Mouse (Mus musculus): ENCODE data around the gene Patl2.
"Not testable (repeated sequence)": the region's sequence is repeated elsewhere in the genome, so short reads cannot be mapped to it uniquely, and the experiment has no call there.

Patl2 gene

DNA sequence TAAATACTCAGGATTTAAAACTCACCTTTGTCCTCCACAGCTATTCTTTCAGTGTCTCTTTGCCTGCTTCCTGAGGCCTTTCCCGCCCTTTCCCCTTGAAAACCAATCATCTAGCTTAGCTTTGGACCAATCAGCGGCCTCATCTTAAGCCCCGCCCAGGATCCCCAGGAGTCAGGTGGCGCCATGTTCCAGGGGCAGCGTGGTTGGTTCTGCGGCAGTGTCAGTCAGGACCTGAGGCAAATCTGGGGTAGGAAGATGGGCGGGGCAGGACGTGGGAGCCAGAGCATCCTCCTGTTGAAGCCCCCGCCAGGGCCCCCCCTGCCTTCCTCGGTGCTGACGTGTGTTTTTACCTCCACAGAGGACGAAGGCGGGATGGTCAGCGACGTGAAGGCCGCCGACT is at the start of gene Patl2, which contains the start of gene Terb2:
Patl2 (minus strand) TSS at position 84 of the 400 bp plus-strand sequence.
Terb2 (plus strand) TSS at position 167 of the 400 bp plus-strand sequence.
- no peak for DNase-seq

DNA sequence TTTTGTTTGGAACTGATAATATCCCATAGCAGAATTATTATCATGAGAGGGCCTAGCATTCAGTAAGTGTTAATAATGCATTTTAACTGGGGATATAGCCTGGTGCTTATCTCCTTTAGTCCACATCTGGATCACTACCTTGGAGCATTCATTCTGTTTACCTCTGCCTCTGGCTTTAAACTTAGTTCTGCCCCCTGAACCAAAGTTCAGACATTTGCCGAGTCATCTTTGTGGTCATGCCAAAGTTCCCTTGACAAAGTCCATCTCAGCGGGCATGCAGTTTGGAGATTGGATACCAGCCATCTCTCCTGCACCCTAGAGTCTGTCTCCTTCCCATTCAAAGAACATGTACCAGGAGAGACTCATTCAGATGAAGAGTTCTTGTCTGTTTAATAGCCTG is 49.4 kb upstream of the Patl2 start:
- DNase-seq = no peak

DNA sequence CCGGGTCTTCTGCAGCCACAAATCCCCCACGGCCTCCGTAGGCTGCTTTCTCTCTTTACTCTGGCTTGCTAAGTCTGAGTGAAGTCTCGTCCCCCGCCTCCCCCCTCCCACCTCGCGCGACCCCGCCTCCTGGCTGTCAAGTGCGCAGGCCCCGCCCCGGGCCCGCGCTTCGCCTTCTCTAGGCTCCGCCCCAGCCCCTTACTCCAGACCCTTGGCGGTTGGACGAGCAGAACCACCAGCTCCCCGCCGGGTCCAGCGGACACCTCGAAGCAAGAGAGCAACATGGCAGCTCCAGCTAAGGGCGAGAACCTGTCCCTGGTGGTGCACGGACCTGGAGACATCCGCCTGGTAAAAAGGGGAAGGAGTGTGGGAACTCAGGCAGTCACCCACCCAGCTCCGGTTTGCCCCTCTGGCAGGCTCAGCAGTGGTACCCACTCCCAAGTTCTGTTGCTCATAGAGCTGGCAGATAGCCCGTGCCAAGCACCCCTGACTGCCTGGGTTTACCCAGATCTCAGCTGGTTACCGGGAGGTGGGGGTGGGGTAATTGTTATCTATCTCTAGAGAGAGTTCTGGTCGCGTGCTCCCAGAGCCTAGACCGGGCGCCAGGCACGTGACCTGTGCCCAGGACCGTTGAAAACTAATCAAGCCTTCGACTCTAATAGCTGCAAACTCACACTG is 48.8 kb upstream of the Patl2 start, which contains the start of gene Sord:
Sord (plus strand) TSS at position 139 of the 678 bp plus-strand sequence.
- peak; percentile 47 to 69 for DNase-seq

DNA sequence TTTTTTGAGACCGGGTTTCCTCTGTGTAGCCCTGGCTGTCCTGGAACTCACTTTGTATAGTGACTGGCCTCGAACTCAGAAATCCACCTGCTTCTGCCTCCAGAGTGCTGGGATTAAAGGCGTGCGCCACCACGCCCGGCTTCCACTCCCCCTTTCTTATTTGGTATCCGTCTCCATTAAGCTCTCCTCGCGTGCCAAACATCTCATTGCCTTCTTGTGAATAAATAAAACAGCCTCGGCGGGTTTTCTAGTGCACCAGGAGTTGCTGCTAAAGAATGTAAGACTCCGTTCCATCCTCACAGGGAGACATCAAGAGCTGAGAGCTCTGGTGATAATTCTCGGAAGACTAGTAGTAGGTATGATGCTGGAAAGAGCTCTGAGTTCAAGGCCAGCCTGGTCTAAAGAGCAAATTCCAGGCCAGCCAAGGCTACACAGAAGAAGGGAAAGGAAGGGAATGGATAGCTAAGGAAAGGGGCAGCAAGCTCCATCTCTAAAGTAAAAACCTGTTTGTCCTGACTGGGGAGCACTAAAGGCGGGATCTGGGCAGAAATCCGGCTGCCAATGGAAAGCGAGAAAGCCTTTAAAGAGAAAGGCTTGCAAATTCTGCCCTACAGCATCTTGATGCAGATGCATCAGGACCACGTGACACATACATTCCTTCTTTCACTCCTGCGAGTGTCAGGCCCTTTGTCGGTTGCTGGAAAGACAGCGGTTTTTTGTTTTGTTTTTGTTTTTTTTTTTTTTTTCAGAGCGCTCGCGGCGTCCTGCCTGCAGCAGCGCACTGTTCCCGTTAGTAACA is 48.0 kb upstream of the Patl2 start:
- no peak for DNase-seq

DNA sequence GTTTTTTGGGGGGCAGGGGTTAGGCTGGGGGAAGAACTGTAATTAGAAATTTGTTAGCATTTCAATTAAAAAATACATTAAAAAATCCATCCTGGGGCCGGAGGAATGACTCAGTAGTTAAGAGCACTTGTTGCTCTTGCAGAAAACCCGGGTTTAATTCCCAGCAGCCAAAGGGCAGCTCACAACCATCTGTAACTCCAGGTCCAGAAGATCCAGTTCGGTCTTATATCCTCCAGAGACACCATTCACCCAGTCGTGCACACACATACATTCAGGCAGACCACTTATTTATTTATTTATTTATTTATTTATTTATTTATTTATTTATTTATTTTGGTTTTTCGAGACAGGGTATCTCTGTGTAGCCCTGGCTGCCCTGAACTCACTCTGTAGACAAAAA is 47.4 kb upstream of the Patl2 start:
- no peak for DNase-seq

DNA sequence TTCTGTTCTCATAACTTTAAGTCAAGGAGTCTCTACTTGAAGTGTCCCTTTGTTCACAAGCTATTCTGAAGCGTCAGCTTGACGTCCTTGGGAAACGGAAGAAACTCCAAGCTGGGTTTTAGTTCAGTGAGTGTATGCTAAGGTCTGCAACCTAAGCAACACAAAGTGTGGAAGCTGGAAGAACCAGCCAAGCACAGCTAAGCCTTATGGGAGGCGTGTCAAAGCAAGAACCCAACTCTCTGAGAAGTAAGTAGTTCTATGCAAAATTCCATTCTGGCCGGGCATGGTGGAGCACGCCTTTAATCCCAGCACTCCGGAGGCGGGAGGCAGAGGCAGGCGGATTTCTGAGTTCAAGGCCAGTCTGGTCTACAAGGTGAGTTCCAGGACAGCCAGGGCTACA is 45.6 kb upstream of the Patl2 start:
- DNase-seq = no peak

DNA sequence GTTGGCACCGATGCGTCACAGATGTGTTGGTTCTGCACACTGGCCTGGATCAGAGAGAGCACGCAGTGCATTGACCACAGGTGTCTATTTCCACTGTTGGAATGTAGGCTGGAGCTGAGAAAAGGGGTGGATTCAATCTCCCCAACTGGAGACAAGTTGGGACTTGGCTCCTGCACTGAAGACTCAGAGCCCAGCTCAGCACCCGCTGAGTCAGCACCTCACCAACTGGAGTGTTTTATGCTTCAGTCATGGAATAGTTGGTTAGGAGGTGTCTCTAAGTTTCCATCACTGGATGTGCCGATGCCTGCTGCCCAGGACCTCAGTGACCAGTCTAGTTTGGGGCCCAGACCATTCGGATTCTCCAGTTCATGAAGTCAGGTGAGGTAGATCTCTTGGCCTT is 44.4 kb upstream of the Patl2 start:
- DNase-seq = no peak

DNA sequence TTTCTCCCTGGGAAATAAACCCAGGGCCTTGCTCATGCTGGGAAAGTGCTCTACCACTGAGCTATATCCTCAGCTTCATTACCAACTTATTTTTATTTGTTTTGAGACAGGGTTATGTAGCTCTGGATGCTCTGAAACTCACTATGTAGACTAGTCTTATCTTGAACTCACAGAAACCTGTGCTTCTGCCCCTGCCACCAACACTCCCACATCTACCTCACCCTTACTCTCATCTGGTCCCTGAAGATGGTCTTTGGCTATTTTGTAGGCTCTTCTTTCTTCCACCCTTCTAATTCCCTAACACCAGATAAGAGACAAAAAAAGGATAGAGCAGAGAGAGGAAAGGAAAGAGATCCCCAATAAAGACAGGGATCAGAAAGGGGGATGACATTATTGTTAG is 37.7 kb upstream of the Patl2 start:
- DNase-seq = no peak

DNA sequence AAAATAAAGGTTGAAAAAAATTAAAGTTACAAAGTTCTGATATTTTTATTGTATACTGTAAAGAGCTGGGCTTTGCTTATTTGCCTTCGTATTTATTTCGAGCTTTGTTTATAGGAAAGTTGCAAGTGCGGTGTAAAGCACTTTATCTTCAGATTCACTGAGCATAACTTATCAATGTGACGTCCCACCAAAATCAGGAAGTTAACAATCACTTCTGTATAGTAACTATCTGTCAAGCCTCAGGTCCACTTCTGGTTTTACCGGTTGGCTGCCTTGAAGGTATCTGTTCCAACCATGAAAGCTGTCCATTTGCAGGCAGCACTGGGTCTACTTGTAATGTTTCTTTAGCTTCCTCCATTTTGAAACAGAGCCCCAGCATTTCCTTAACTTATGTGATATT is 36.3 kb upstream of the Patl2 start:
- no peak for DNase-seq

DNA sequence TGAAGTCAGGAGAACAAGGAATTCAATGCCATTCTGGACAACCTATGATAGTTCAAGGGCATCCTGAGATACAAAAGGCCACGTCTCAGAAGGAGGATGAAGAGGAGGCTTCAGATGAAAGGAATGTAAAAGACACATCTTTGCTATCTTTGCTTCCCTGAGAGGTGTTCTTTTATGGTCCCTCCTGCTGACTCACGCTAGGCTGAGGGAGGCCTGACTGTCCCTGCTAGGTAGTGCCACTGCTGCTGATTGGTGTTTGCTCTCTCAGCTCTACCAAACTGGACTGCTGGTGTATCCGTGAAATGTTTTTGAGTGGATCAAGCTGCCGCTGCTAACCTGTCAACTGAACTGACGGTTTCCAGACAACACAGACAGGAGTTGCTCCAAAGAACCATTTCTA is 35.8 kb upstream of the Patl2 start:
- DNase-seq = no peak

DNA sequence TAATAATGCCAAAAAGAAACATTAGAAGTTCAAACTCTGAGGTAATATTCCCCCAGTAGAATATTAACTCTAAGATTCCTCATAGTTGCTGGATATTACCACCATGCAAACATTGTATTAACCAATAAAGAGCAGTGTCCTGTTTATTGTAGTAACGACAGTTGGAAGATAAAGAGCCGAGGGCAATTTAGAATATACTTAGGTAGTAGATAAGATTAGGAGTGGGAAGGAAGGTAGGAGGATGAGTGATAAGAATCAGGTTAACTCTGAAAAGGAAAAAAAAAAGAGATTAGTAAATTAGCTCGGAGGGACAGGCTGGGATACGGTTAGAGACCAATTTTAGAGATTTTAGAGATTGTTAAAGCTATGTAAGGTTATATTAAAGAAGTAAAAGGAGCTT is 35.4 kb upstream of the Patl2 start:
- DNase-seq = no peak

DNA sequence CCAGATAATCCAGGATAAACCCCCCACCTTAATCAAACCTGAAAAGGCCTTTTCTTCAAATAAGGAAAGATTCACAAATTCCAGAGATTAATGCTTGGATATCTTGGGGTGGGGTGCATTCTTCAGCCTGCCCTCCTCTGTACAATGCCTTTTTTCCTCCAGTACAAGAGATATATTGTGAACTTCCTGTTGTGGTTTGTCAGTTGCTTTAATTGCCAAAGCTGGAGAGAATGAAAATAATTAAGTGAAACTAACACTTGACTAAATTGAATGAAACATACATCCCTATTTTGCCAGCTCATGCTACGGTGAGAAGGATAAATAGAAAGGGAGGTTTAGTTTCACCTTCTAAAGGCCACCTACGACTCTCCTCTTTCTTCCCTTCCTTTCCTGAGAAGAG is 32.2 kb upstream of the Patl2 start:
- DNase-seq = no peak

DNA sequence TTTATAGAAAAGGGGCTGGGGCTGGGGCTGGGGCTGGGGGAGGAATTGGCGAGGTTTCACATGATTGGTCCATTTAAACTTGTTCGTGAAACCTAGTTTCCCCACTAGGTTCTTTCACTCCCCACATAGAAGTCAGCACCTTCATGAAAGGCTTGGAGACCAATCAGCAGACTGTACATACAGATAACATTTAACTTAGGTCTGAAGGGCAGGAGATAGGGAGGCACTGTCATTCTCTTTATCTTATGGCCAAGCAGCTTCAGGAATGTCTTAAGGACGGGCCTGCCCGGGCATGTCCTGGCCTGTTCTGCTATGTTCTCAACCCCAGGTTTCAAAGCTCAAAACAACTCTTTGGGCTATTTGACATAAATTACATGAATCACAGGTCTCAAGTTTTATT is 31.1 kb upstream of the Patl2 start:
- not testable (repeated sequence) for DNase-seq

DNA sequence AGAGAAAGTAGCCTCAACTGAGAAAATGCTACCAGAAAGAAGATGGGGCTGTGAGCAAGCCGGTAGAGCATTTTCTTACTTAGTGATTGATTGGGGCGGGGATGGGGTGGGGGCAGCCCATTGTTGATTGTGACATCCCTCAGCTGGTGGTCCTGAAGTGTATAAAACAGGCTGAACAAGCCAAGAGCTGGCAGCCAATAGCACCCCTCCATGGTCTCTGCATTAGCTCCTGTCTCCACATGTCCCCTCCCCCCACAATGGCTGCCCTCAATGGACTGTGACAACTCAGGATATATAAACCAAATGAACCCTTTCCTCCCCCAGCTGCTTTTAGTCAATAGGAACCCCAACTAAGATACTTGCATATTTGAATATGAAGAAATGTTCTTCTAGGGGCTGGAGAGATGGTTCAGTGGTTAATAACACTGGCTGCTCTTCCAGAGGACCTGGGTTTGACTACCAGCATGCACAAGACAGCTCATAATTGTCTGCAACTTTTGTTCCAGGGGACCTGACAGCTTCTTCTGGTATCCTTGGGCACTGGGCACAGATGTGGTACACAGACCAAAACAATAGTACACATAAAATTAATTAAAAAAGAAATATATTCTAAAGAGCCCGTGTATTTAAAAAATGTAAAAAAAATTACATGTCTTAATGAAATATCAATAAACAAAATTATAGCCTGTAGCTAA is 24.7 kb upstream of the Patl2 start:
- no peak for DNase-seq

DNA sequence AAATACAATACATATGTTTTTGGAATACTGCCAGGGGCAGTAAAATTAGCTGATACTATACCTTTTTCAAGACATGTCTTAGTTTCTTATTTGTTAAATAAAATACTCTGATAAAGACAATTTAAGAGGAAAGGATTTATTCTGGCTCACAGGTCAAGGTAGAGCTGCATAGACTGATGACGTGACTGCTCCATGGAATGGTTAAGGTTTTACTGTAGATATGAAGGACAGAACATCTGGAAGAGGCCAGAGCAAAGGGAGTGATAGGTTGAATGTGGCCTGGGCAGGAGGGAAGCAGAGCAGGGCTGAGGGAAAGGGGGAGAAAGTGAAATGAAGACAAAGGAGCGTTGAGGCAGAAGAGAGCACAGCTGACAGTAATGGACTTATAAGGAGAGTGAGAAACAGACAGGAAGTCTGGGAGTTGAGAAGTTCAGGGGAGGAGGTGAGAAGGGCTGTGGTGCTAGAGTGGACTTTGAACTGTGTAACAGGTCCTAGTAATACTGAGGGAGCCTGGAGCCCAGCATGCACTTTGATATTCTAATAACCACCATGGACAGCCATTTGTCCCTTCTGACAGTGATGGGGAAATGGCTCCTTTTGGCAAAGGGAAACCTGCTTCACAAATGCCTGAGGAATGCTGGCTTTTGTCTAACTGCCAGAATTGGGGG is 20.6 kb upstream of the Patl2 start:
- DNase-seq = no peak

DNA sequence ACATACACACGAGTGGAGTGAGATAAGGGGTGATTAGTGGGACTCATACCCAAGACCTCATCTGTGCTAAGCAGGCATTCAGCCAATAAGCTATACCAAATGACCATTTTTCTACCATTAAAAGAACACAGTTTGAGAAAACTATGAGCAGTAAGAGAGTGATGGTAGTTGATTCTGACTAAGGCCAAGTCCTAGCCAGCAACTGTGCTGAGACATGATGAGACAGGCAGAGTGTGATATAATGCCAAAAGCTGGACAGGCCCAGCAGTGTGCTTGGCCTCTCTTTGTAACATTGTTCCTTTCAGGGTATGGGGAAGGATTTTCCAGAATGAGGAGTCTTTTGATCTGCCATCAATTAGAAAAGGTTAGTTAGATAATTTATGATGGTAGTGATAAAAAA is 15.5 kb upstream of the Patl2 start:
- no peak for DNase-seq

DNA sequence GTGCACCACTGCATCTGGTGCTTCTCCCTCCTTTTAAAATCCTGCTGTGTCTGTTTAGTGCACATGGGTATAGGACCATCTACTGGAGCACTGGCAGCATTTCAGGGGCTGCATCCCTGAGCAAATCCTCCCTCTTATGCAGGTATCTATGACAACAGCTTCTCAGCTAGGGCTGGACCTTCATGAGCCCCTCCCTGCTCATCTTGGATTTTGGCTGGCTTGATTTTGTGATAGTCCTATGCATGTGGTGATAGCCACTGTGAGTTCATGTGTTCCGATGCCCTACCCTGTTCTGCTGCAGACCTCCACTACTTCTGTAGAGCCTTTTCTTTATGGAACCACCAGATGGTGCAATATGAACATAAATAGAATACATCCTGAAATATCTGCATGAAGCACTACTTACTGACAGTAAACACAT is 8.5 kb upstream of the Patl2 start:
- no peak for DNase-seq

DNA sequence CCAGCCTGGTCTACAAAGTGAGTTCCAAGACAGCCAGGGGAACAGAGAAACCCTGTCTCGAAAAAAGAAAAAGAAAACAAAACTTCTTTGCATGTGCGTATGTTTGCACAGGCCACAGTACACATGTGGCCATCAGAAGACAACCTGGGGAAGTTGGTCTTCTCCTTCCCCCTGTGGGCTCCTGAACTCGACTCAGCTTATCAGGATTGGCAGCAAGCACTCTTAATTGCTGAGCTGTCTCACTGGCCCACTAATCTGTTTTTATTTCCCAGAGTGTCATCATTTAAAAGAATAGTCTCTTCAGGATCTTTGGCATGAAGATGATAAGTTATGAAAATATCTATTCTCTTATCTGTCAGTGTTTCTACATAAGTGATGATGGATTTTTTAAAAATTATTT is 5.9 kb upstream of the Patl2 start:
- DNase-seq = no peak

DNA sequence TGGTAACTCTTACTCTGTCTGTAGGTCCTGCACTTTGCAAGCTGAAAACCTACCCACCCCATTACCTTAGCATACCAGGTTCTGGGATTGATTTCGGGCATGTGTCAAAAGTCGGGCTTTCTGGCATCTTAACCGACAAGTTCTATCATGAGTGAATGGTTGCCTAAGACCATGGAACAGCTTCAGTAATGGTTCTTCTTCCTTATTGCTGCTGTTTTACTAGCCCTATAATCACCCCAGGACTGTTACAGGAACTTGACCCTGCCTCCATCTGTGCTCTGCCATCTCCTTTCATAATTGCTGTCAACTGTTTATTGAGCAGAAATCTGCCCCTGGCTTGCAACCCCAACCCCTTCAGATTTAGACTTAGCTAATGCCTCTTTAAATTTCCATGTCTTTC is 762 bp upstream of the Patl2 start:
- no peak for DNase-seq

DNA sequence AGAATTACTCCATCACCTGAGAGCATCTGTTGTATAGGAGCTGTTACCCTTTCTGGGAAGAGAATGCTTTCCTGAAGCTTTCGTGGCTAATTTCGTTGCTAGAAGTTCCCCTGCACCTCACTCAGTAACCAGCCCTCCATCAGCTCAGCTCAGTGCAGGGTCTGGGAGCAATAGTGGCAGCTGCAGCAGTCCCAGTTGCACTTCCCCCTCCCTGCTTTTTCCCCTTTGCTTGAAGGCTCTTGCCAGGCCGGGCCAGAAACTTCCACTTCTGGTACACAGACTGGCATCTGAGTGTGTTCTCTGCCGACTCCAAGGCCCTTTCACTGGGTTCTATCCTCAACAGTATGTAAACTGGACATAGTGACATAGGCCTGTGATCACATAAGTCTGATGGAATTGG is 903 bp downstream of the Patl2 start:
- no peak for DNase-seq

DNA sequence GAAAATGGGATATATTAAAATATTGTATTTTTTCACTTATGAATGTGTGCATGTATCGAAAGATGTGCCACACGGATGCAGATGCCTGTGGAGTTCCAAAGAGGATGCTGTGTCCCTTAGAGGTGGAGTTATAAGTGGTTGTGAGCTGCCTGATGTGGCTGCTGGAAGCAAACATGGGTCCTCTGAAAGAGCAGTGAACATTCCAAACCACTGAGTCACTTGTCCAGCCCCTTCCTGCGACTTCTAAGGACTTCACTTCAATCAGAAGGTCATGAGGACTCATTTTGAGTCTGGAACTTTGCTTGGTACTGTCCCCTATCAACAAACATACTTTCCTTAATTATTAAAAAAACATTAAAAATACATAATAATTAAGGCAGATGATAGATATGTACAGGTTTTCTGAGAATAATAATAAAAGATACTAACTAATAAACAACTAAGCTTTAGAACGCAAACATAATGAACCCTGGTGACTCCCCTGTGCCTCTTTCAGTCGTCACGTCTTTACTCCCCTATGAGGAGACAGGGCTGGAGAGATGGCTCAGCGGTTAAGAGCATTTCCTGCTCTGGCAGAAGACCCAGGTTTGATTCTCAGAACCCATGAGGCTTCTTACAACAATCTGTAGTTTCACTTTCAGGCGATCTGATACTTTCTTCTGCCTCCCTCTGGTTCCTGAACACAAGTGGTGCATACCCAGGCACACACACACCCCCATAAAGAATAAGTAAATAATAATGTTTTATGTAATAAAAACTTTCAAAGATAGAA is 5.8 kb downstream of the Patl2 start:
- DNase-seq = no peak

DNA sequence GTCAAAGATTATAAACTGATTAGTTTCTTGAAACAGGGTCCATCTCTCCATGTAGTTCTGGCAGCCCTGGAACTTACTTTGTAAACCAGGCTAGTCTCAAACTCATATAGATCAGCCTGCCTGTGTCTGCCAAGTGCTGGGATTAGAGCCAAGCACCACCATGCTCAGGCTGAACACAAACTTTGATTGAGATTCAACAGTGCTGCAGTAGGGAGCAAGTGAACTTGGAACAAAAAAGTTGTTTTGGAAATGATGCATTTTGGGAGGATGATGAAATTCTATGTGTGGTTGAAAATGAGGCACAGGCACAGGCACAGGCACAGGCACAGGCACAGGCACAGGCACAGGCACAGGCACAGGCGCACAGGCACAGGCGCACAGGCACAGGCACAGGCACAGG is 13.8 kb downstream of the Patl2 start:
- no peak for DNase-seq

All from spleen, adult 18-20 months (tissue).